Mouse (Mus musculus) heart, adult 18-20 months (tissue): Measurements from ENCODE around the gene Slc8a3. TPM values are rescaled to one million over a fixed set of nuclear protein-coding genes. Genes with fewer than 3 reads are reported as not detected.
A peak's percentile ranks its signal among the peaks of the same experiment; 100 is the strongest.

ENCODE experiments used
- DNase-seq, 2 experiments: peaks; one replicate each; pipeline ENCODE4 v3.0.0; 2021 to 2022; ENCODE audit warnings: mixed read lengths in 1 of 2
- total RNA-seq, 2 experiments: library from RNA; stranded (reverse); gene quantifications; 2 replicates each; pipeline ENCODE4 v1.2.3; 2021

Slc8a3 gene
- total RNA-seq, 2 experiments from 2014 or later: 0.17 to 0.21 TPM

DNA sequence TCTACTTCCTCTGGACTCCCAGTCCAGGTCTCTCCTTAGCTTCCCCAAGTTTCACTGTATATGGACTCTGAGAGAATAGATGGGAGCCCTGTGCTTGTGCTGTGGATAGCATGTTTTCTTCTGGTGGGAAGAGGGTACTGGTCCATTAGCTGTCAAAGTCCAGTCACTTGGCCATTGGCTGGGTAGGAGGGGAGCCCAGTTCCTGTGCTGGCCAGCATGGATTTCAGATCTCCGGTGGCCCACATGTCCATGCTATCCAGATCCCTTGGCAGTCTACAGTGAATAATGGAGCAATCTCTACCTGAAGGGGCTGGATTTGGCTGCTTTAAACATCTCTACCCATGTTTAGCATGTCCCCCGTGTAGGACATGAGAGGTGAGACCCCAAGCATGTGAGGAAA lies 148.0 kb downstream of the Slc8a3 start:
- DNase-seq: no peak

DNA sequence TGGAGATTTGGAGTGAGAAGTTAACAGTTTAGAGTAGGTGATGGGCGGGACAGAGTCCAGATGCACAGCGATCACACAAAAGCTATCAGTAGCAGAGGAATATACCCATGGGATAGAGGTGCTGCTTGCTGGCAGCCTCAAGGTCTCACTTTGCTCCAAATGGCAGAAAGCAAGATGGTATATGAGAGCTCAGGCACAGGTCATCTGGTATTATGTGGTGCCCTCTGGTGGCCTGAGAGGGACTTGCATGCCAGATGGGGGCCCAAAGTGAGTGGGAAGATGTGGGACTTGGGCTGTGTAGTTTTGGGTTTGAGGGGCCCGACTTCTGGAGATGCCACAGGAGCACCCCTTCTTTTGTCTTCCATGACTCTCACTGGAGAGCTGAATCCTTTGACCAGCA lies 150.9 kb downstream of the Slc8a3 start:
- peak; percentile 29 to 81 for DNase-seq

DNA sequence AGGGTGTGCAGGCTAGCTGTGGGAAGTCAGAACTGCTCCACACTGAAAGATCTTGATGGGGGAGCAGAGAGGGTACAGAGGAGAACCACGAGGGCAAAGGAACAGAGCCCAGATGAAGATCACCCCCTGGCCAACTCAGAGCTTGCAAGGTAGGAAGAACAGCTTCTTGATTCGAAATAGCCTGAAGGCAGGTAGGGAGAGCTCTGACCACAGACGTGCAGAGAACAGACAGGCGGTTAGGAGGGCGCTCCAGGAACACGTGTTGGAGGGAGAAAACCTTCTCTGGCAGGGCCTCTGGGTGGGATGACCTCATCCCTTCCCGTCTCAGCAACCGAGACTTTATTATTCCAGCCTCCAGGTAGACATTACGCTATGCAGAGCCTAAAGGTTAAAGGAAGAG lies 157.7 kb downstream of the Slc8a3 start:
- DNase-seq: no peak

DNA sequence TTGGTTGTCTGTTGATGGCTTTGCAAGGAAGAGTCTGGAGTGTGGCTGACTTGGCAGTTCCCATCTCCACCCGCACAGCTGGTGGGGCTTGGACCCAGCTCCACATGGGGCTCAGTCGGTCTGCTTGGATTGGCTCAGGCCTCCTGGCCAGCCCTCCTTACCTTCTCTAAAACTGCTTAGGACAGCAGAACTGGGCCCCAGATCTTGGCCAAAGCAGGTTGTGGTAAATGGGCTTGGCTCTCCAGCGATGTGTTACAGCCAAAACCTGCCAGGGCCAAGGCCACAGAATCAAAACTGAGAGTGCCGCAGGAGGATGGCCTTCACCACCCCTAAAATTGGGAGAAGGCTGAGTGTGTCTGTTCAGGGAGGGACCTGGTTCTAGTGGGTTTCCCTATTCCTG lies 159.1 kb downstream of the Slc8a3 start:
- no peak for DNase-seq

DNA sequence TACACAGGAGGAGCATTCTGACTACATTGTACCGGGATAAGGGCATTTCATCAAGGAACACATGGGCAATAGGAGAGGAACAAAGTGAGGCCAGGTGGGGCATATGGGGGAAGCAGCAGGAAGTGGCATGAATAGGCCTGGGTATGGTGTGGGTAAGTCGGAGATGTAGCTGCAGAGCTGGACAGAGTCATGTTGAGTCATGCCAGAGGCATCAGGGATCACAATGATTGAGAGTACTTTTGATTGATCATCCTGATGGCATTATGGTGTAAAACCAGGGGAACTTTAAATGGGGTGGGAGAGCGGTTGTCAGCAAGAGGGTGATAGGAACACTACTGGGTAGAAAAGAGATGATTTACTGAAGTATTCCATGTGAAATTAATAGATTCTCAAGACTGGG lies 160.0 kb downstream of the Slc8a3 start:
- DNase-seq: no peak

DNA sequence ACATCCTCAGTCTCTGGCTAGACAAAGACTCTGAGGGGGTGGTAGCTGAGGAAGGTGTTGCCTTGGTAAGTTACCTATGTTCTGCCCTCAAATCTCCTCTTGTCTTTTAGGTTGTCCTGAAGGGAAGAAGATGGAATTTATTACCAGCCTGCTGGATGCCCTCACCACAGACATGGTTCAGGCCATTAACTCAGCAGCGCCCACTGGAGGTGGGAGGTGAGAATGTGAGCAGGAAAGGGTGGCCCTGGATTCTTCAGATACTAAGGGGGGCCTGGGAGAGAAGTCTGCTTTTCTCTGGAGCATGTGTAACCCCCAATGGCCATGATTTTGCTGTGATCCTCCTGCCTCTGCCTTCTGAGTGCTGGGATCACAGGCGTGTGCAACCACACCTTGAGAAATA lies 162.9 kb downstream of the Slc8a3 start:
- DNase-seq: no peak

DNA sequence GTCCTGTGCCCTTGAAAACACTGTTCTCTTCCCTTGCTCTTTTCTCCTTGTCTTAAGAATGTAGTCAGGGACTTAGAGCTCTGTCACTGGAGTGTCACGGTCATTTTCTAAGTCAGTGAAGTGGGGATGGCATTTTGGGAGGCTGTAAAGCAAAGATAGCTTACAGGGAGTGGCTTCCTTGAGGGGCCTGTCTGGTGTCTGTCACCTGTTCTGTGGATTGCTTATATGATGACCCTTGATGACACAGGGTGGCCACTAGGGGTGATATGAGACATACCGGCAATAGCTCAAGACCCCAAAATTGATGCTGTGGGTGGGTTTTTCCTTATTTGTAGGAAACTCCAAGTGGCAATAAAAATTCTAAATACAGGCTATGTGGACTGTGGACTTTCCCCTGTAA lies 164.5 kb downstream of the Slc8a3 start:
- no peak for DNase-seq

DNA sequence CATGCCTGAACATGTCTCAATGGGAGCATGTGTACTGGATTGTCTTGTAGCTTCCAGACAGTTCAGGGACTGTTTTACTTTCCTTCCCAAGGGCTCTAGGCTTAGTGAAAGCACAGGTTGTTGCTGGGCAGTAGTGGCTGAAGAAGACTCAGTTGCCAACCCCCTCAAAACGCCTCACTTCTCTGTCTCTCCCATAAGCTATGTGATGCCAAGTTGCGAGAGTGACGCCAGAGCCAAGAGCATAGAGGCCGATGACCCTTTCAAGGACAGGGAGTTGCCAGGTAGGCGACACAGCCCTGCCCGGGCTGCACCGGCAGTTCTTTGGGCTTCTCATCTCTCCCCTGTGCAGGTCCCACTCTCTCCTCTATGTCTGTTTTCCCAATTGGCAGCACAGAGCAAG lies 164.9 kb downstream of the Slc8a3 start:
- DNase-seq: no peak

DNA sequence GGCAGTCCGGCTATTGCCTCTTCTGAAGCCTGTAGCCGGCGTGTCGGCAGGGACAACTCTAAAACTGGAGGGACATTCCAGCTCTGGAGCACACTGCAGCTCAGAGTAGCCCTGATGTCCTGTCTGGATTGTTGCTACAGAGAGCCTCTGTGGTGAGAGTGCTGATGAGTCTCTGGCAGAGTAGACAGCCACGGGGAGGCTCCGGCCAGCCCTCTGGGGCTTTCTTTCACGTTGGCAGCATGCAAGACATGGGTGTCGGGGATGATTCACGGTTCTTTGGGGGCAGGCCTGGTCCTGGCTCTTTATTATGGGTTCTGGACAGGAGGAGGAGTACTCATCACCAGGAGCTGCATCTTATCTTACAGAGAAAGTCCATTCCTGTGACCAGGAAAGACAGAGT lies 165.8 kb downstream of the Slc8a3 start:
- no peak for DNase-seq

DNA sequence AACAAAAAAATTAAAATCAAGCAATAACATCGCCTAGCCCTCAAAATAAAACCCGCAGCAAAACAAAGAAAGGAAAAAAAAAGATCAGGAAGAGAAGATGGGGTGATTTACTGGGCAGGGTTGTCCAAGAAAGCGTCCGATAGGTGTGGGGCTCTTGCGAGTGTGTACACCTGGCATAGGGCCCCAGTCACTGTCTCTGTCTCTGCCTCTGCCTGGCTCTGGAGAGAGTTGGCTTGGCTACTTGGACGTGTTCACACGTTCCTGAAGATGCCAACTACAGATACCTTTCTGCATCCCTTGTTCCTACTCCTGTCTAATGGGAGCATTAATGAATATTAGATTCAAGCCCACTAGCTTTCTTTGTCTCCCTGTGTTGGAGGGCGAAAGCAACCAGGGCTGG lies 166.4 kb downstream of the Slc8a3 start:
- DNase-seq: no peak

DNA sequence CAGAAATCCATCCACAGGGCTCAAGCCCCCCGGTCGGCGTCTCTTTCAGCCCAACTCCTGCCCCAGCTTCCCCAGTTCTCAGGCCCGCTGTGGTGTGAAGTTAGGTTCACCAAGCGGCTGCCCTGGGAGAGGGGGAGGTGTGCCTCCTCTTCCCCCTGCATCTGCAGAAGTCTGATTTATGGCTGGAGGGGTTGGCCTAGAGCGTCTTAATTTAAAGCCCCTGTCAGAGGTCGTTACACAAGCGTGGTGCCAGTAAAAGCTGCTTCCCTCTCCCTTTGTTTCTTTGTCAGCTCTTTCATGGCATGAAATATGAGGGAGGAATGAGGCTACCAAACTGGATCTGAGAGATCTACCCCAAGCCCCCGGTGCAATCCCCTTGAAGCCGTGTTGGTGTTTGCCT lies 166.9 kb downstream of the Slc8a3 start:
- DNase-seq: no peak

DNA sequence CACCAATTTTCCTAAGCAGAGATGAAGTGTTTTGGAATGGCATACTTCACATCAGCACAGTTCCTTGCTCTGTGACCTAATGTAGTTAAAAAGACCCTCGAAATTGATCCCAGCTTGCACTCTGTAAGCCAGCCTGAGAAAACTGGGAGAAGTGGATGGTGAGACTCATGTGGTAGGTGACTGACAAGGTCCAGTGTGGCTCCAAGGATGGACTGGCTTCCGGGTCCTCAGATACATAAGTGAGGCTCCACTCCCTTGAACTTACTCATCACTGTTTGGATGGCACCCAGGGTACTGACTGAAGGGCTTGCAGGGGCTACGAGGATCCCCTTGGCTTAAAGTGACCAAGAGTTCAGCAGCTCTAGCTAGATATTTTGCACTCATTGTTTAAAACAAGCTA lies 169.4 kb downstream of the Slc8a3 start:
- no peak for DNase-seq

DNA sequence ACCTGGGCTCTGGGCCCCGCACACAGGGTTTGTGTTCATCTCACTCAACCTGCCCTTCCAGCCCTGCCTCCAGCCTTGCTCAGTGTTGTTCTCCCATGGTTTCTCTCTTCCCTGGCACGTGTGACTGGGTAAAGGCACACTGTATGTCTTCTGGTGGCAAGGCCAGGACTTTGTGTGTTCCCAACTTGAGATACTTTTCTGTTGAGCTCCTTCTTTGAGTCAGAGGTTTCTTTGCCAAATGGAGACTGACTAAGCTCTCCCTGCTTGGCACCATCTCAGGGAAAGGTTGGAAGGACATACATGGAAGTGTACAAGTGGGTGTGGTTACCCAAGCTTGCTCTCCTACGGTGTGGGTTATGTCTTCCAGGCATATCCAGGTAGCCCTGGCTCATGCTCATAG lies 169.8 kb downstream of the Slc8a3 start:
- peak in 1 of 2 experiments; percentile 27 for DNase-seq

DNA sequence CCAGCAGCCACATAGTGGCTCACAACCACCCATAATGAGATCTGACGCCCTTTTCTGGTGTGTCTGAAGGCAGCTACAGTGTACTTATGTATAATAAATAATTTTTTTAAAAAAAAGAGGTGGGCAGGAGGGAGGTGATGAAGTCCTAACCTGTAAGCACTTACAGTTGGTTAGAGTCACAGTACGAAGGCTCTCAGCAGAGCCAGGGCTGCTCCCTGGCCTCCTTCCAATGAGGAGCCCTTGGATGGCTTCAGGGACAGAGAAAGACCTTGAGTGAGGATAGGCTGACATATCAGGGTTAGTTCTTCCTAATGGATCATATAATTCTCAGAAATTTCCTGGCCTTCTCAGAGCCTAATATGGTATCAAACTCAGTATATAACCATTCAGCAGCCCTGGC lies 171.7 kb downstream of the Slc8a3 start:
- no peak for DNase-seq

DNA sequence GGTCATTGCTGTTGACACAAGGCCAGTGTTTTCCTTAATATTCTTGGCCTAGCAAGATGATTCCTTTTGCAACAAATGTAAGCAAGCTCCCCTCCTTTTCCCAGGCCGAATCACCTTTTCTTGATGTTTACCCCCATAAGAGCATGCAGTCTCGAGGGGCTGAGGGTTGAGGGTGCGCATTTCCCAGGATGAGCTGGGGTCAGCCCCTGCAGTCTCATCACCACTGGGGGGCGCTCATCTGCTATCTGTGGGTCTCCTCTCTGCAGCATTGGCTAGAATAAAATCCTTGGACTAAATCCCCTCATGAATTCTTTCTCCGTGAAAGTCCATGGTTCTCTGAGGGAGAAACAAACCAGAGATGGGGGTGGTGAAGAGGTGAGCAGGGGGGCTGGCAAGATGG lies 172.1 kb downstream of the Slc8a3 start:
- DNase-seq: no peak

DNA sequence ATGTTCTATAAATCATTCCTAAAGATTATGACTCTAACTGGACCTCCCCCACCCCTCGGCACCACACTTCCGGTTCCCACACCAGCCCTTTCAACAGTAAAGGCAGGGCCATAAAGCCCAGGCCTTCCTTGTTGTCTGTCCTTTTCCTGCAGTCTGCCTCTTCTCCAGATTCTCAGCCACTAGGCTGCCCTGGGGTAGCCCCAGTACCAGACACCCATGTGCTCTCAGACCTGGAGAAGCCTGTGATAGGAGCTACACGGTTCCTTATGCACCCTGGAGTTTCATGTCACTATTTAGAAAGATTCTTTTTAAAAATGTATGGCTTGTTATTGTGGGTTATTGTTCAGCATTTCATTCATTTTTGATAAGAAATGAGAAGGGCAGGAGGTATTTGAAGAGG lies 172.6 kb downstream of the Slc8a3 start:
- no peak for DNase-seq

DNA sequence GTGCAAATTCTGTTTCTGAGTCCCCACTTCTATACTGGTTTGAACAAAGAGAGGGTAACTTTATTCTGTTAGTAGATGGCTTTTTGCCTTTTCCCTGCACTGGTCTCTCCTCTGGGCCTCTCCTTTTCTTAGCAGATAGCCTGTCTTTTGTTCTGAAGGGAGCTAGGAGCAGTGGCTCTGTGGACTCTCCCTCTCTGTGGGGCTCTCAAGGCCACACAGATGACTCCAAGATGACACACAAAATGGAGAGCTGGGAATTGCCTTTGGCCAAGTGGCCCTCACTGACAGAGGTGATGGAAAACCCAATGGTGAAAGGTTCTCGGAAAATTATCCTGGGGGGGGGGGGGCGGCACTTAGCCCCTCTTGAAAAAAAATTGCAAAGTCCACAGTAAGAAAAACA lies 173.0 kb downstream of the Slc8a3 start:
- DNase-seq: no peak

DNA sequence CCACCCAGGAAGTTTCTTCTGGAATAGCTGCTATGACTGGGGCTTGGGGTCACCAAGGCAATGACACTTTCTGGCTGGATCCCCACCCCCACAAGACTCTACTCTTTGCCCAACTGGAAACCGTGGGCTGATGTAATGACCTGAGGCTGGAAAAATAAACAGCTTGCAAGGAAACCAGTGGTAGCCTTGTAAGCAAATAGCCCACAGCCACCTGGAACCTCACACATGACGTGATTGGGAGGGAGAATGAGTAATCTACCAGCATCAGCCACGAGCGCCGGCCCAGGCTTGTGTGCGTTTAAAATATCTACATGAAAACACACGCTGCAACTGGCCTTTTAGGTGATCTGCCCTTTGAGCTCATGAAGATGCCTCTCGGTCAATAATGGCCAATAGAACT lies 176.1 kb downstream of the Slc8a3 start:
- DNase-seq: no peak

DNA sequence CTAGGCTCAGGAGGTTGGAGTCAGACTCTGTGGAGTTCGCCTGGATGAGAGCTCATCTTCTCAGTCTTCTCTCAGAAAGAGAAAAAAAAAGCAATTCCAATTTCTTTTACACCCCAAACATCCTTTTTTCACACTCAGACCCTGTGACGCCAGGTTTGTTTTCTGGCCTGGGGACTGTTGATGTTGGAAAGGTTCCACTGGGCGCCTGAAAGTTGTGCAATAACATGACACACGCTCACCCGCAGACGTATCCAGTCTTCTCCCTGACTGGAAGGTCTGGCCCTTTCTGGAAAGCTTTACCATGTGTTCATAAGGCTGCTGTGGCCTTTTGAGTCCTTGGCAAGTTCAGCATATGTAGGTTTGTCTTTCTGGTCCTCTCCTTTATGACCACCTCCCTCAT lies 177.3 kb downstream of the Slc8a3 start:
- DNase-seq: peak; percentile 82 to 84

DNA sequence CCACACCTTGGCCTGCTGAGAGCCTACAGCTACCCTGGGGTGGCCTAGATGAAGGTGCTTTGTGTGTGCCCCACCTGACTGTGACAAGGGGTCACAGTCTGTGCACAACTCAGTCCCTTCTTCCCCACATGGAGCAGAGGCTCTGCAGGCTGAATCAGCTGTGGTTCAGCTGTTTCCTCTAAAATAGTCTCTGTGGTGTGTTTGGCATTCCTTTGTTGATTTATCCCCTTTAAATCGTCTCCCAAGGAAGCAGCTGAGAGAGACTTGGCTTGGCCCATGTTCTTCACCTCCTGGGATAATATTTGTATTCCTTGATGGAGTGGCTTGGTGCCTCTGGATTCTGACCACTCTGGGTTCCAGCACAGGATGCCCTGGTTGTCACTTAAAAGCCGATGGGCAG lies 180.9 kb downstream of the Slc8a3 start:
- peak; percentile 27 to 55 for DNase-seq

DNA sequence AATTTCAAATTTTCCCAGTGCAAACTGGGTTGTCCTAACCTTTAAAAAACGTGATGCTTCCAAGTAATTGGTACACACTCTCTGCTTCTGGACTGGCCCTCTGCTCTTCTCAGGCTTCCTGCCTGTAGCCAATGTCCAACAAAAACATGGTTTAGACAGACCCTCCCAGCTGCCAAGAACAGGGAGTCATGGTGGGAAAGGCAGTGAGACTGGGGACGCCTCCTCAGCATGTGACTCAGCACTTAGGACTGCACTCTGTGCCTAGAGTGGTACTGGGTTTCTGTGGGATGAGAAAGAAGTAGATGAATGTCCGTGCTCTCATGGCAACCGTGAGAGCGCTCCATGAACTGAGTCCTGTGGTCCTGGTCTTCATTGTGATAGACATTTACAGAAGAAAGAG lies 182.1 kb downstream of the Slc8a3 start:
- DNase-seq: peak; percentile 64 to 84

DNA sequence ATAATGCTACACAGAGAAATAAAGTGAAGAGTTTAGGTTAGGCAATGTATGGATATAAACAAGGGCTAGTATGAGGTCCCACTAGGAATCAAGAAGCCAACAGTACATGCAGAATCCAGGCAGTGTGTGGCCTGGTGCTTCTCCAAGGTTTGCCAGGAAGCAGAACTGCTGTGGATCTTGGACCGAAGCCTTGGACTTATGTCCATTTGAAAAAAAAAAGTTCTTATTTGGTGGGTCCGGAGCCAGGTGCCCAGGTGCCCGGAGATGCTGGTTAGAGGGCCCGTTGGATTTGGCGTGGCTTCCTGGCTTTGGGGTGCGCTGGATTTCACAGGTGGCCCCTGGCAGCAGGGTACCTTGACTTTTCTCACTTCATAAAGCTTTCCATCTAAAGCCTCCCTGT lies 185.0 kb downstream of the Slc8a3 start:
- DNase-seq: no peak
